Mouse (Mus musculus): ENCODE results near the gene Snx9. TPM values are rescaled to one million over a fixed set of nuclear protein-coding genes. Genes with fewer than 3 reads are reported as not detected.

Snx9 gene
- polyA plus RNA-seq, 1 experiment from 2014 or later = 101 TPM

- Histone ChIP-seq H3K4me3 (ENCODE audit: inconsistent target) (no peak overlapping the region), H3K36me3 (ENCODE audit: inconsistent target) (no peaks in the 10 kb centered on the region), H3K27ac (no peak overlapping the region), H3K79me2 (ENCODE audit: inconsistent target) (peaks cover 87% of the 10 kb centered on the region)
- WGBS (ENCODE audit: missing documents) = 98% methylated on average over 4 of the region's 4 CpGs
Observed at GRCm38 (mm10) chr17:5845376-5845775, 4.2 kb downstream of the Snx9 start.

DNA sequence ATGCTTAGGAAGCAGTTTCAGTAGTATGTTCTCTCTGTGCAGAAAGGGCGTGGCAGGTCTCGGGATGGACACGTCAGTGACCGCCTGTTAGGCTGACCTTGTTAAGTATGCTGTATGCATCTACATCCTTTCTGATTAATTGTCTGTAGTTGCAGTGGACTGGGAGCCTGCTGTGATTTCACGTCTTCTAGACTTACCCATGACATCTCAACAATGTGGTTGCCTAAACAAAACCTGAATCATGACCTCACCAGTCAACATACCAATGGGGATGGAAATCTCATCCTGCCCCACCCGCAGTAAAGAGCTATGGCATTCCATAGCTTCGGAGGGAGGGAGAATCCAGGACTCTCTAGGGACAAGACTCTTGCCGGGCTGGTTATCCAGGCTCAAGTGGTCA lies 5.0 kb downstream of the Snx9 start:
- Histone ChIP-seq H3K36me3 (ENCODE audit: inconsistent target) (no peaks in the 10 kb centered on the region), H3K79me2 (ENCODE audit: inconsistent target) (peaks cover 91% of the 10 kb centered on the region), H3K4me3 (ENCODE audit: inconsistent target) (no peak overlapping the region), H3K27ac (no peak overlapping the region)
- 98% methylated on average over 8 of the region's 8 CpGs for WGBS (ENCODE audit: missing documents)

GRCm38 (mm10) chr17:5848706-5849415 lies 7.7 kb downstream of the Snx9 start:
- Histone ChIP-seq H3K27ac (peak overlapping the region; percentile 68), H3K79me2 (ENCODE audit: inconsistent target) (peaks cover 97% of the 10 kb centered on the region), H3K36me3 (ENCODE audit: inconsistent target) (0 out of 2 replicates have a peak, but pooled peaks cover under 1% of the 10 kb centered on the region), H3K4me3 (ENCODE audit: inconsistent target) (peak overlapping the region; percentile 0; the same call in 1 of the 2 replicates)
- WGBS (ENCODE audit: missing documents) = 88% methylated on average over 10 of the region's 10 CpGs

DNA sequence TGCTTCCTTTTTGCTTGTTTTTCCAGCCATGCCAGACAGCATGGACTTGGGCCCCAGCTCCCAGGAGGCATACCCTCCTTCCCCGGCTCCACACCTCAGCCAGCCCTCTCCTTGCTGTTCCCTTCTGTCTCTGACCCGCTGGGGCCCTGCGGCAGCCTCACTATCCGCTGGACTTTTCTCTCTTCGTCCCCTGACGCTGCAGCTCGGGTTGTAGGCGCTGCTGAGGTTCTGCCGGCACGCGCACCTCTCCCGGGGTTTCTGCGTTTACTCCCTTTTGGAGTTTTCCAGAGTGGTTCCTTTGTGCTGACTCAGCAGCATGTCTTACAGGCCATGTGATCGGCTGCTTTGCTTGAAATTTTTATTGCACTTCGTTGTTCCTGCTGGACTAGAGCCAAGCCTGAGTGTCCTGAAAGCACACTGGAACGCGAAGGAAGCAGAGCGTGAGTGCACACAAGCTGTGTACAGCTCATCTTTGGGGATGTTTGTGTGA lies 8.3 kb downstream of the Snx9 start:
- 0 out of 2 replicates have a peak, but pooled peaks cover 3% of the 10 kb centered on the region for H3K36me3 ChIP-seq (ENCODE audit: inconsistent target)
- H3K4me3 ChIP-seq (ENCODE audit: inconsistent target) = peak overlapping the region; percentile 0; the same call in 1 of the 2 replicates
- peak overlapping the region; percentile 68 for H3K27ac ChIP-seq
- H3K79me2 ChIP-seq (ENCODE audit: inconsistent target) = peaks cover 97% of the 10 kb centered on the region
- 38% methylated on average over 18 of the region's 18 CpGs for WGBS (ENCODE audit: missing documents)

DNA sequence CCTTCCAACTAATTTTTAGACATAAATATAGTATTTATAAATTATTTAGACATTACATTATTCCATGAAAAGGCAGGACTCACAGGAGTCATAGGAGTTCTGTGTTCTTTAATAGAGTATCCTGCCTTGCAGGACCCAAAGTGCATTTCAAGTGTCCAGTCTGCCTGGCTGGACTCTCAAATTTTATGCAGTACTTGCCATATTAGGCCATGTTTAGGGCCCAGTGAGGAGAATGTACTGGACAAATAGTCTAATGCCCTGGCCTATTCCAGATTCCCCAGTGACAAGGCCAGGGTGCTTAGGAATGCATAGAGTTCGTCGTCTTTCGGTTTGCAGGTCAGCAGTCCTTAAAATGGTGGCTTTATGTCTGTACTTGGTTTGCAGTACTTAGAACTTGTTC lies 8.9 kb downstream of the Snx9 start:
- 94% methylated on average over 3 of the region's 3 CpGs for WGBS (ENCODE audit: missing documents)
- Histone ChIP-seq H3K79me2 (ENCODE audit: inconsistent target) (peaks cover 97% of the 10 kb centered on the region), H3K27ac (peak overlapping the region; percentile 68), H3K36me3 (ENCODE audit: inconsistent target) (0 out of 2 replicates have a peak, but pooled peaks cover 3% of the 10 kb centered on the region), H3K4me3 (ENCODE audit: inconsistent target) (no peak overlapping the region)

DNA sequence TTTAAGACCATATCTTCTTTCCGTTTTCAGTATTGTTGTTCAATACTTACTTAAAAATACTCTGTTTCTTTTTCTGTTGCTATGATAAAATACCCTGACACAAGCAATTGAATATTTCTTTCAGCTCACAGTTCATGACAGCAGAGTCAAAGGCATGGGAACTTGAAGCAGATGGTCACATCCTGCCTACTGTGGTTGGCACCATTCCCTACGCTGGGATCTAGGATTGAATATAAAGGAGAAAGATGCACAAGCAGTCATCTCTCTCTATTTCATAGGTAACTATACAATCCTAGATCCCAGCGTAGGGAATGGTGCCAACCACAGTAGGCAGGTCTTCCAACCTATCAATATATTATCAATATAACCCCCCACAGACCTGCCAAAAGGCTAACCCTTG lies 9.3 kb downstream of the Snx9 start:
- Histone ChIP-seq H3K79me2 (ENCODE audit: inconsistent target) (peaks cover 97% of the 10 kb centered on the region), H3K36me3 (ENCODE audit: inconsistent target) (0 out of 2 replicates have a peak, but pooled peaks cover 3% of the 10 kb centered on the region), H3K27ac (no peak overlapping the region), H3K4me3 (ENCODE audit: inconsistent target) (no peak overlapping the region)
- WGBS (ENCODE audit: missing documents) = 94% methylated on average over 3 of the region's 3 CpGs

GRCm38 (mm10) chr17:5853936-5854335 lies 12.8 kb downstream of the Snx9 start:
- WGBS (ENCODE audit: missing documents) = 94% methylated on average over 13 of the region's 13 CpGs
- 0 out of 2 replicates have a peak, but pooled peaks cover 3% of the 10 kb centered on the region for H3K36me3 ChIP-seq (ENCODE audit: inconsistent target)
- peaks cover 99% of the 10 kb centered on the region for H3K79me2 ChIP-seq (ENCODE audit: inconsistent target)
- no peak overlapping the region for H3K27ac ChIP-seq
- H3K4me3 ChIP-seq (ENCODE audit: inconsistent target) = no peak overlapping the region

GRCm38 (mm10) chr17:5855560-5855959 lies 14.4 kb downstream of the Snx9 start:
- H3K36me3 ChIP-seq (ENCODE audit: inconsistent target) = 0 out of 2 replicates have a peak, but pooled peaks cover 3% of the 10 kb centered on the region

DNA sequence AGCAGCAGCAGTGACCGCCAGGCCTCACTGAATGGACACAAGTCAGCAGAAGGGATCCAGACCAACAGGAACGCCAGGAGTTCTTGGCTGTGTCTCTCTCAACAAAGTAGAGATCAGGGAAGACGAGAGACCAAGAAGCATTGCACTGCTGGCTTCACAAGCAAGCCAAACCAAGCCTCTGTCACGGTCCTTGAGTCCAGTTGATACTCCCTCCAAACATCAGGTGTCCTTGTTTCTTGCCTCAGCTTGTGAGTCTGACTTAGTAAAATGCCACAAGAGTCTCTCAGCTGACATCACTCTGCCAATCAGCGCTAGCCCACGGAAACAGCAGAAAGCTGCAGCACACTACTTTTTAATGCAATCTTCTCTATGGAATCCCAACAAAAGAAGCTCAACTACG lies 15.3 kb downstream of the Snx9 start:
- no peak overlapping the region for H3K4me3 ChIP-seq (ENCODE audit: inconsistent target)
- peaks cover 100% of the 10 kb centered on the region for H3K79me2 ChIP-seq (ENCODE audit: inconsistent target)
- 95% methylated on average over 7 of the region's 7 CpGs for WGBS (ENCODE audit: missing documents)
- 0 out of 2 replicates have a peak, but pooled peaks cover 3% of the 10 kb centered on the region for H3K36me3 ChIP-seq (ENCODE audit: inconsistent target)
- H3K27ac ChIP-seq = no peak overlapping the region

More at GRCm38 (mm10) chr17:5855560-5855959, 14.4 kb downstream of the Snx9 start:
- H3K4me3 ChIP-seq (ENCODE audit: inconsistent target) = no peak overlapping the region
- H3K27ac ChIP-seq = no peak overlapping the region
- peaks cover 100% of the 10 kb centered on the region for H3K79me2 ChIP-seq (ENCODE audit: inconsistent target)

DNA sequence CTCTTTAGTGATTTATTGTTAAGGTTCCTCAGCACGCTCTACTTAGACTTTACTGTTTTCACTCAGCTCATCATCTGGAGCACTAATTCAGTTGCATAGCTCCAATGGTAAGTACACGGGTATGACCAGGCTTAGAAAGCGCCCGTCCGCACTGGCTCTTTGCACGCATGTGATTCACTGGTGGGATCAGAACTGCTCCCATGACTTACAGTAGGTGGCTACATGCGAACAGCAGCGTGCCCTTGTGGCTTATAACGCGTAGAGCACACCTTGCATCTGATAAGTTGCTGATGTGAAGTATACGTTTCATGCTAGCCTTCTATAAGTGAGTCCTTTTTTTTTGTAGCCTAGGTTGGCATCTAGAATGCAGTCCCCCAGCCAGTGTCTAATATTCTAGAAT lies 16.1 kb downstream of the Snx9 start:
- 89% methylated on average over 11 of the region's 11 CpGs for WGBS (ENCODE audit: missing documents)
- Histone ChIP-seq H3K27ac (no peak overlapping the region), H3K4me3 (ENCODE audit: inconsistent target) (no peak overlapping the region), H3K79me2 (ENCODE audit: inconsistent target) (peaks cover 100% of the 10 kb centered on the region), H3K36me3 (ENCODE audit: inconsistent target) (0 out of 2 replicates have a peak, but pooled peaks cover 3% of the 10 kb centered on the region)

DNA sequence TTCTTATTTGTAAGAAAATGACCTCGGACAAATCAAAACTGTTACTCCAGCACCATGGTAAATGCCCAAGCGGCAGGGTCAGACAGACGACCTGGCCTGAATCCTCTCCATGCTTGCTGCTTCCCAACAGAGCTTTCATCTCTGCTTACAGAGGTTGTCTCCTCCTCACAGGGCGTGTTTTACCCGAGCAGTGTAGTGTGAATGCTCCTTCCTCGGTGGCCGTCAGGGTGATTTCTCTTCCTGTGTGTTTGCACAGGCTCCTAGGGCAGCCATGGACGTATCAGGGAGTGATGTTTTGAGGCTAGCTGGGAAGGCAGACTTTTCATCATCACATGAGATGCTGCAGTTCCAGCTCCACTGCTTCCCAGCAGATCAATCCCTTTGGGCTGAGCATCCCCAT lies 17.1 kb downstream of the Snx9 start:
- Histone ChIP-seq H3K27ac (no peak overlapping the region), H3K79me2 (ENCODE audit: inconsistent target) (peaks cover 100% of the 10 kb centered on the region), H3K36me3 (ENCODE audit: inconsistent target) (0 out of 2 replicates have a peak, but pooled peaks cover 3% of the 10 kb centered on the region), H3K4me3 (ENCODE audit: inconsistent target) (no peak overlapping the region)
- 92% methylated on average over 8 of the region's 8 CpGs for WGBS (ENCODE audit: missing documents)

DNA sequence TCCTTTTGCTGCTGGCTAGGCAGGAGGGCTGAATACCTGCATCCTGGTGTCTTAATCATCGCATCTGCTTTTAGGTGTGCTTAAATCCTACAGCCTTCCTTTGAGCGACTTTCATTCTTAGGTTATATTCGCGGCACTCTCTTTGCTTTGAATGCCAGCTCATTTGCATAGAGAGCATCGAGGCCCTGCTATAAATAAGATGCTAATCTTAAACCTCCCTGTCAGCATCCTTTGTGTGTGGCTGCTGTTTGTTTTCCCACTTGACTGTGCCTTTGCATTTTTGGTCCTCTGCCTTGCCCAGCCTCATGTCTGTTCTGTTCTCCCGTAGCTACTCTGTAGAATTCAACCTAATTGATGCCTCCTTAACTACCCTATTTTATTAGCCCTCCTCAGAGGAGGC lies 21.2 kb downstream of the Snx9 start:
- 64% methylated on average over 5 of the region's 6 CpGs for WGBS (ENCODE audit: missing documents)
- Histone ChIP-seq H3K79me2 (ENCODE audit: inconsistent target) (peaks cover 69% of the 10 kb centered on the region), H3K27ac (no peak overlapping the region), H3K36me3 (ENCODE audit: inconsistent target) (no peaks in the 10 kb centered on the region), H3K4me3 (ENCODE audit: inconsistent target) (no peak overlapping the region)

DNA sequence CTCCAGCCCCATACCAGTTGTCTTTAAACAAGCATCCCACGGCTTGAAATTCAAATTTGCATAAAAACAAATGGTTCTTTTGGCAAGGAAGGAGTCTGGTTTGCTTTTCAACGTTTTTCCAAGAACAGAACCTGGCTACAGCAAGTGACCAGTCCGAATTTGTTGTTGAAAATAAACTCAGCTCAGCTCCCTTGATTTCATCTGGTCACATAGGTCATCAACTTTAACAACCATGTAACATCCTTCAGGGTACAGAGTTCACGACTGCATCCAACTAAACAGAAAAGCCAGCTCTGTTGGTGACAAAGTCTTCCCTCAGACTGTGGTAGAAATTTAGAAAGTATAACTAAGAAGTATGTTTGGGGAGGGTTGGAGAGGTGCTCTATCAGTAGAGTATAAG lies 21.7 kb downstream of the Snx9 start:
- H3K79me2 ChIP-seq (ENCODE audit: inconsistent target) = peaks cover 69% of the 10 kb centered on the region
- 81% methylated on average over 4 of the region's 4 CpGs for WGBS (ENCODE audit: missing documents)
- no peak overlapping the region for H3K27ac ChIP-seq
- no peaks in the 10 kb centered on the region for H3K36me3 ChIP-seq (ENCODE audit: inconsistent target)
- H3K4me3 ChIP-seq (ENCODE audit: inconsistent target) = no peak overlapping the region

DNA sequence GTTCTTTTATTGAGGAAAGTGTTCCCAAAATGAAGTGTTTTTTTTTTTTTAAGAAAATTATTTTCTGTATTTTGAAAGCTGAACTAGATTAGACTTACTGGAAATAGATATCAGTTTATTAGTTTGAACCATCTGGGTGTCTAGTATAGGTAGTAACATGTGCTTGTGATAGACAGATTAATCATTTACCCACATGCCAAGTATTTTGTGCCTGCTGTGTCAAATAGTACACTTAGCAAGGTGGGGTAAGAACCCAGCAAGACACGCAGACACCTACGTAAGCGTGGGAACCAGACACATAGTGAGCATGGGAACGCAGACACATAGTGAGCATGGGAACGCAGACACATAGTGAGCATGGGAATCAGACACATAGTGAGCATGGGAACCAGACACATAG lies 22.6 kb downstream of the Snx9 start:
- 100% methylated on average over 3 of the region's 5 CpGs for WGBS (ENCODE audit: missing documents)
- H3K4me3 ChIP-seq (ENCODE audit: inconsistent target) = no peak overlapping the region
- peaks cover 69% of the 10 kb centered on the region for H3K79me2 ChIP-seq (ENCODE audit: inconsistent target)
- H3K27ac ChIP-seq = no peak overlapping the region
- no peaks in the 10 kb centered on the region for H3K36me3 ChIP-seq (ENCODE audit: inconsistent target)

DNA sequence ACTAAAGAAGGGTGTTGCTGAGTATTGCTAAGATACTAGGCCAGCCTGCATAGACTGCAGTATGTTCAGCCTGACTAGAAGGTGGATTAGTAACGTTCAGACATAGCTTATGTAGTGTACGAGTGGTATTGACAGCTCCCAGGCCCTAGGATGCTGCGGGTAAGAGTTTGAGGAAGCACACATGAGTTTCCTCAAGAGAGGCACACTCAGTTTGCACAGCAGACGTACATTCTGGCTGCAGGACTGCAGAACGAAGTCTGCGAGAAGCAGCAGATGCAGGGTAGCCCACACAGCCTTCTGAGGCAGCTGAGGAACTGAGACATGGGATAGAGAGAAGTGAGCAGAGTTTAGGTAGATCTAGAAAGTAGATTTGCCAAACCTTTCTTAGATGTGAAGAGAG lies 26.3 kb downstream of the Snx9 start:
- Histone ChIP-seq H3K27ac (no peak overlapping the region), H3K4me3 (ENCODE audit: inconsistent target) (no peak overlapping the region), H3K36me3 (ENCODE audit: inconsistent target) (no peaks in the 10 kb centered on the region), H3K79me2 (ENCODE audit: inconsistent target) (peaks cover 69% of the 10 kb centered on the region)
- WGBS (ENCODE audit: missing documents) = 44% methylated on average over 6 of the region's 6 CpGs

All from macrophage (primary cell).